Mouse (Mus musculus) spleen, adult 18-20 months (tissue): ENCODE measurements around the gene Cd300lg.

Source experiments
- DNase-seq, 2 experiments: peaks; one replicate each; pipeline ENCODE4 v3.0.0; 2022; ENCODE audit warnings: mixed read lengths in 2 of 2

The Cd300lg gene

GRCm38 (mm10) chr11:102102485-102103258 is 61.4 kb downstream of the Cd300lg start:
- peak in 1 of 2 experiments; percentile 66 for DNase-seq
